Mouse (Mus musculus) midbrain, embryonic 11.5 days (tissue): ENCODE results near the gene Defb26. TPM values are rescaled to one million over a fixed set of nuclear protein-coding genes. Genes with fewer than 3 reads are reported as not detected.

Experiments used
- ATAC-seq: fragments of 200-750 bp; cut with Nextera tagmentation; 2 replicates; pipeline ENCODE4 v1.8.0; 2017; ENCODE audit warnings: moderate TSS enrichment, moderate library complexity; ENCODE audit not compliant: low FRiP score
- DNase-seq: peaks from one replicate; pipeline ENCODE4 v3.0.0; 2015; ENCODE audit warnings: low spot score; ENCODE audit errors: missing footprints
- H3K27ac ChIP-seq: fragments of 300-500 bp; sonication (generic); 2 replicates; pipeline ENCODE4 v1.5.1; 2014; ENCODE audit warnings: low read depth, low read length
- H3K27me3 ChIP-seq: fragments of 300-500 bp; sonication (generic); 2 replicates; pipeline ENCODE4 v1.6.1; 2014; ENCODE audit warnings: mild to moderate bottlenecking, low read length, moderate library complexity, mixed read lengths; ENCODE audit not compliant: control insufficient read depth, insufficient read depth
- H3K36me3 ChIP-seq: fragments of 300-500 bp; sonication (generic); 2 replicates; pipeline ENCODE4 v1.6.1; 2014; ENCODE audit warnings: mild to moderate bottlenecking, low read length, moderate library complexity, mixed read lengths; ENCODE audit not compliant: control insufficient read depth, insufficient read depth
- H3K4me1 ChIP-seq: fragments of 300-500 bp; sonication (generic); 2 replicates; pipeline ENCODE4 v1.6.1; 2014; ENCODE audit warnings: low read length; ENCODE audit not compliant: control insufficient read depth, insufficient read depth
- H3K4me2 ChIP-seq: fragments of 300-500 bp; sonication (generic); 2 replicates; pipeline ENCODE4 v1.6.1; 2014; ENCODE audit warnings: mild to moderate bottlenecking, moderate library complexity
- H3K4me3 ChIP-seq: fragments of 300-500 bp; sonication (generic); 2 replicates; pipeline ENCODE4 v1.5.1; 2014; ENCODE audit warnings: low read depth, low read length
- H3K9ac ChIP-seq: fragments of 300-500 bp; sonication (generic); 2 replicates; pipeline ENCODE4 v1.6.1; 2014; ENCODE audit warnings: low read length
- H3K9me3 ChIP-seq: fragments of 300-500 bp; sonication (generic); 2 replicates; pipeline ENCODE4 v1.6.1; 2016; ENCODE audit warnings: low read length; ENCODE audit not compliant: control insufficient read depth
- WGBS: fragments of 180-500 bp; shearing (Covaris S2); extraction: QIAGEN DNeasy Blood & Tissue Kit; methylation state at CpG from one replicate; pipeline ENCODE4 v1.1.7; 2014; 5-methylcytosine and 5-hydroxymethylcytosine counted together
- polyA plus RNA-seq: library from polyadenylated mRNA; unstranded; fragments of >200 nt; fragmentation: Nextera tagmentation; extraction: Ambion mirVana; gene quantifications from 2 replicates; pipeline ENCODE4 v1.2.1, GENCODE M21; 2014

The Defb26 gene
- polyA plus RNA-seq, 1 experiment from 2014 or later, result not detected

GRCm38 (mm10) chr2:152481726-152482125, 29.8 kb downstream of the Defb26 start:
- Histone ChIP-seq H3K9ac (no peak overlapping the region), H3K27ac (no peak overlapping the region), H3K4me3 (no peak overlapping the region), H3K27me3 (no peaks in the 10 kb centered on the region), H3K4me1 (no peaks in the 10 kb centered on the region), H3K36me3 (no peaks in the 10 kb centered on the region), H3K4me2 (no peak overlapping the region), H3K9me3 (no peaks in the 10 kb centered on the region)
- ATAC-seq (no peak), DNase-seq (no peak)
- 87% methylated on average over 7 of the region's 7 CpGs for WGBS

GRCm38 (mm10) chr2:152480881-152481280, 30.6 kb downstream of the Defb26 start:
- Histone ChIP-seq H3K27ac (no peak overlapping the region), H3K27me3 (no peaks in the 10 kb centered on the region), H3K4me1 (no peaks in the 10 kb centered on the region), H3K4me3 (no peak overlapping the region), H3K9ac (no peak overlapping the region), H3K9me3 (no peaks in the 10 kb centered on the region), H3K4me2 (no peak overlapping the region), H3K36me3 (no peaks in the 10 kb centered on the region)
- no peak for ATAC-seq
- DNase-seq, result no peak
- 90% methylated on average over 3 of the region's 3 CpGs for WGBS

- no peak for DNase-seq
- 77% methylated on average over 2 of the region's 2 CpGs for WGBS
- ATAC-seq, result no peak
- H3K4me3 ChIP-seq, result no peak within 1 kb of the TSS
- no peak within 1 kb of the TSS for H3K27ac ChIP-seq
- H3K9ac ChIP-seq, result no peak within 1 kb of the TSS
- H3K9me3 ChIP-seq, result no peaks in the 10 kb centered on the region
- no peaks in the 10 kb centered on the region for H3K36me3 ChIP-seq
- no peaks in the 10 kb centered on the region for H3K4me1 ChIP-seq
- H3K27me3 ChIP-seq, result no peaks in the 10 kb centered on the region
- no peak within 1 kb of the TSS for H3K4me2 ChIP-seq
Measured at GRCm38 (mm10) chr2:152476763-152477162, 34.7 kb downstream of the Defb26 start, which contains the start of gene Defb20. Defb20 (plus strand) TSS chr2:152477063.

- no peak for DNase-seq
Measured at GRCm38 (mm10) chr2:152472434-152472833, 39.1 kb downstream of the Defb26 start.

GRCm38 (mm10) chr2:152470973-152471372, 40.5 kb downstream of the Defb26 start:
- Histone ChIP-seq H3K4me3 (no peak overlapping the region), H3K9ac (no peak overlapping the region), H3K4me2 (no peak overlapping the region), H3K27me3 (no peaks in the 10 kb centered on the region), H3K27ac (no peak overlapping the region), H3K4me1 (no peaks in the 10 kb centered on the region), H3K9me3 (no peaks in the 10 kb centered on the region), H3K36me3 (no peaks in the 10 kb centered on the region)
- WGBS, result 35% methylated on average over 7 of the region's 7 CpGs
- no peak for ATAC-seq
- peak; percentile 90 for DNase-seq

More at GRCm38 (mm10) chr2:152472434-152472833, 39.1 kb downstream of the Defb26 start:
- no peaks in the 10 kb centered on the region for H3K36me3 ChIP-seq
- no peak overlapping the region for H3K27ac ChIP-seq
- H3K4me3 ChIP-seq, result no peak overlapping the region
- H3K27me3 ChIP-seq, result no peaks in the 10 kb centered on the region
- no peaks in the 10 kb centered on the region for H3K4me1 ChIP-seq
- no peak for ATAC-seq
- no peaks in the 10 kb centered on the region for H3K9me3 ChIP-seq
- no peak overlapping the region for H3K9ac ChIP-seq
- 41% methylated on average over 3 of the region's 3 CpGs for WGBS
- H3K4me2 ChIP-seq, result no peak overlapping the region

- ATAC-seq, result no peak
- Histone ChIP-seq H3K9me3 (no peaks in the 10 kb centered on the region), H3K27ac (no peak within 1 kb of the TSS), H3K9ac (no peak within 1 kb of the TSS), H3K36me3 (no peaks in the 10 kb centered on the region), H3K27me3 (no peaks in the 10 kb centered on the region), H3K4me1 (no peaks in the 10 kb centered on the region), H3K4me3 (no peak within 1 kb of the TSS), H3K4me2 (no peak within 1 kb of the TSS)
- WGBS, result 93% methylated on average over 3 of the region's 3 CpGs
- DNase-seq, result no peak
Measured at GRCm38 (mm10) chr2:152464570-152465150, 46.8 kb downstream of the Defb26 start, which contains the start of gene Defb23. Defb23 (minus strand) TSS chr2:152464620.

- DNase-seq, result no peak
- no peaks in the 10 kb centered on the region for H3K4me1 ChIP-seq
- no peak overlapping the region for H3K9ac ChIP-seq
- H3K9me3 ChIP-seq, result no peaks in the 10 kb centered on the region
- no peaks in the 10 kb centered on the region for H3K27me3 ChIP-seq
- WGBS, result 81% methylated on average over 13 of the region's 13 CpGs
- H3K4me3 ChIP-seq, result no peak overlapping the region
- H3K4me2 ChIP-seq, result no peak overlapping the region
- no peak for ATAC-seq
- H3K36me3 ChIP-seq, result no peaks in the 10 kb centered on the region
- no peak overlapping the region for H3K27ac ChIP-seq
Measured at GRCm38 (mm10) chr2:152459241-152459640, 52.3 kb downstream of the Defb26 start.

Other genes with a start within 250 kb of the Defb26 start
- gene Tbc1d20, start 217.9 kb downstream of the Defb26 start, polyA plus RNA-seq, result 24.2 and 25.0 TPM in 2 replicates
- gene Rbck1, start 179.0 kb downstream of the Defb26 start, polyA plus RNA-seq, result 62.0 and 70.1 TPM in 2 replicates
- 1.1 and 1.2 TPM in 2 replicates for gene Trib3, start 167.7 kb downstream of the Defb26 start, polyA plus RNA-seq
- gene Nrsn2, start 135.1 kb downstream of the Defb26 start, polyA plus RNA-seq, result 5.3 and 6.2 TPM in 2 replicates
- 16.9 and 17.8 TPM in 2 replicates for gene Sox12, start 113.6 kb downstream of the Defb26 start, polyA plus RNA-seq
- 52.0 and 55.0 TPM in 2 replicates for gene Zcchc3, start 96.7 kb downstream of the Defb26 start, polyA plus RNA-seq
- 0.40 and 0.93 TPM in 2 replicates for gene 6820408C15Rik, start 96.1 kb downstream of the Defb26 start, polyA plus RNA-seq
- gene Defb23, start 47.1 kb downstream of the Defb26 start, polyA plus RNA-seq, result not detected in 2 replicates
- gene Defb20, start 34.6 kb downstream of the Defb26 start, polyA plus RNA-seq, result not detected in 2 replicates
- not detected in 2 replicates for gene Defb22, start 21.6 kb downstream of the Defb26 start, polyA plus RNA-seq
- gene Defb28, start 6.6 kb upstream of the Defb26 start, polyA plus RNA-seq, result not detected in 2 replicates
- not detected in 2 replicates for gene Defb29, start 28.4 kb upstream of the Defb26 start, polyA plus RNA-seq
- gene Gm17416, start 57.6 kb upstream of the Defb26 start, polyA plus RNA-seq, result not detected in 2 replicates
- not detected in 2 replicates for gene Defb21, start 61.1 kb upstream of the Defb26 start, polyA plus RNA-seq
- gene Defb19, start 68.6 kb upstream of the Defb26 start, polyA plus RNA-seq, result not detected in 2 replicates
- not detected in 2 replicates for gene Defb45, start 87.7 kb upstream of the Defb26 start, polyA plus RNA-seq
- gene Defb36, start 92.6 kb upstream of the Defb26 start, polyA plus RNA-seq, result not detected in 2 replicates
- not detected in 2 replicates for gene Defb25, start 111.4 kb upstream of the Defb26 start, polyA plus RNA-seq
- gene Rem1, start 115.3 kb upstream of the Defb26 start, polyA plus RNA-seq, result 0.18 and 0.22 TPM in 2 replicates
- 117 and 119 TPM in 2 replicates for gene H13, start 157.8 kb upstream of the Defb26 start, polyA plus RNA-seq
- gene Mcts2, start 175.3 kb upstream of the Defb26 start, polyA plus RNA-seq, result 43.4 and 48.6 TPM in 2 replicates
- 66.0 and 70.7 TPM in 2 replicates for gene Id1, start 224.6 kb upstream of the Defb26 start, polyA plus RNA-seq
- 2.8 and 3.7 TPM in 2 replicates for gene Cox4i2, start 242.5 kb upstream of the Defb26 start, polyA plus RNA-seq